In the genomic region with DNA sequence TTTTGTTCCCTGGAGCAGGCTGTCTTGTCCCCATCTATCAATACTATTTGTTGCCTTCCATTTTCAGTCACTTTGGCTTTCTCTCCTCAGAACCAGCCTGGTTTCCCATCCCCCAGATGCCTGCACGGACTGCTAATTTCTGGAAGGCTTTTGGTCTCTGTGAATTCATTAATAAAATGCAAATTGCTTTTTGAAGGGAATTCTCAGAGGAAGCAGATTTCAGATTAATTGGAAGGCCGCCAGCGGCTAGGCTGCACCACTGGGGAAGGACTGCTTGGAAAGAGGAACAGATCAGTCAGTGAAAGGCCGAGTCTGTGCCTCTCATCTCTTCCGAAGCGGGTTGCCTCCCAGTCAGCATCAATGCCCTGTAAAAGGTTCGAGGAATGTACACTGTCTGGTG, we compare ENCODE assay signal across 8 mouse cellular contexts.
A peak's percentile ranks its signal among the peaks of the same experiment; 100 is the strongest.
DNase-seq lines count a peak whose midpoint lies in the region; ATAC-seq lines count a peak whose summit lies in the region.
"Had no signal": no experiment of that assay in that cellular context is flagged by ENCODE, and none has a peak within 500 bp of the region (broad histone marks: within the 10 kb centered on the region; RNA-seq: fewer than 3 reads in every experiment).

No protein-coding gene starts in this region.

- DNase-seq in lung, postnatal 10 days: peak; percentile 27
- no peak for DNase-seq in lung, postnatal 36 days
- DNase-seq in layer of hippocampus, postnatal 10 days (ENCODE audit: low spot score in 2 of 2): peak; percentile 71 to 74
- DNase-seq in right cerebral cortex, postnatal 4 days: peak; percentile 63
- DNase-seq in heart, postnatal 25 days (ENCODE audit: low spot score): no peak

- H3K9ac ChIP-seq in forebrain, embryonic 12.5 days: no peak overlapping the region
- H3K9ac ChIP-seq: lung, embryonic 15.5 days had no signal

- ATAC-seq in forebrain, embryonic 12.5 days (ENCODE audit: low FRiP score): peak; percentile 87
- no peak for ATAC-seq in CD4-positive, CD25-positive, alpha-beta regulatory T cell, adult 4 months

- WGBS in forebrain, embryonic 12.5 days: 25% methylated on average over 7 of the region's 7 CpGs

- H3K36me3 ChIP-seq in forebrain, embryonic 12.5 days (replicated peaks): no peaks in the 10 kb centered on the region
- H3K36me3 ChIP-seq: lung, embryonic 15.5 days had no signal

- H3K9me3 ChIP-seq in forebrain, embryonic 12.5 days: no peaks in the 10 kb centered on the region
- H3K9me3 ChIP-seq: lung, embryonic 15.5 days had no signal

- H3K4me1 ChIP-seq in forebrain, embryonic 12.5 days: peaks cover 16% of the 10 kb centered on the region
- H3K4me1 ChIP-seq: lung, embryonic 15.5 days had no signal

- no peak overlapping the region for H3K4me2 ChIP-seq in forebrain, embryonic 12.5 days
- H3K4me2 ChIP-seq: lung, embryonic 15.5 days had no signal

- H3K27ac ChIP-seq in forebrain, embryonic 12.5 days: peak overlapping the region; percentile 61
- H3K27ac ChIP-seq: lung, embryonic 15.5 days had no signal

- H3K4me3 ChIP-seq in forebrain, embryonic 12.5 days (replicated peaks): no peak overlapping the region
- H3K4me3 ChIP-seq: lung, embryonic 15.5 days had no signal

- no peaks in the 10 kb centered on the region for H3K27me3 ChIP-seq in forebrain, embryonic 12.5 days
- H3K27me3 ChIP-seq: lung, embryonic 15.5 days had no signal

- intact Hi-C loops in heart, postnatal 25 days (cut with DNase I): no loop called here

Comparison
In these comparisons a context has a peak if more than half of its experiments do, and no peak if none do; other contexts are left out.
1. DNase-seq: peak in lung, postnatal 10 days (single experiment), layer of hippocampus, postnatal 10 days (2 of 2) and right cerebral cortex, postnatal 4 days (single experiment); none in lung, postnatal 36 days (single experiment) and heart, postnatal 25 days (single experiment).